Mouse (Mus musculus): ENCODE data around the gene Ripor1. TPM values are rescaled to one million over a fixed set of nuclear protein-coding genes. Genes with fewer than 3 reads are reported as not detected.

The Ripor1 gene
- polyA plus RNA-seq, 1 experiment from 2014 or later = 44.4 TPM

DNA sequence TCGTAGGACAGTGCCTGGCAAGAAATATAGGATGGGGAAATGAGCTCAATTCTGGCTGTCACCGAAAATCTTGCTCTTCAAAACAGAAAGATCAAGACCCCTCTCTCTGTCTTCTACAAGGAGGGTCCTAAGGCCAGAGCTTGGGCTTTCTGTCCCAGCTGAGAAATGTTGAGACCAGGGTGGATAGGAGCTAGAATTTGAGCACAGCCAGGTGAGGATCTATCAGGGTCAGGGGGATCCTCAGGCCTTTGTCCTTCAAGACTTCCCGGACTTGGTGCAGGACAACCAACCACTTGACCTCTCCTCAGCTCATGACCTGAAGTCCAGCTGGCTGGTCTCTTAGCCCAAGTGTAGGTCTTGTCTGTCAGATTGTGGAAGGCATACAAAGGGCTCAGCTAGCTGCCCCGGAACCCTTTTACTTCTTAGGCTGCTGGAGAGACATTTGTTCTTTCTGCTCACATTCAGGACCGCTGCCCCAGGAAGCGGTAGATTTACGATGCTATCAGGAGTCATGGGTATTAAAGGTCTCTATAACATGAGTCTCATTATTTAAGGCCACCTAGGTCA, 18.7 kb downstream of the Ripor1 start:
- 19% methylated on average over 7 of the region's 7 CpGs for WGBS
- Histone ChIP-seq H3K9ac (ENCODE audit: low read depth, low read length) (no peak overlapping the region), H3K4me2 (ENCODE audit: low read length) (peak overlapping the region; percentile 26; the same call in 1 of the 2 replicates), H3K4me3 (replicated peaks; ENCODE audit: low read depth, low read length) (no peak overlapping the region), H3K36me3 (ENCODE audit: insufficient read depth, low read length) (peaks cover 32% of the 10 kb centered on the region), H3K27ac (peak overlapping the region; percentile 86), H3K9me3 (replicated peaks; ENCODE audit: low read length) (no peaks in the 10 kb centered on the region), H3K4me1 (replicated peaks; ENCODE audit: insufficient read depth, low read length) (peaks cover 22% of the 10 kb centered on the region), H3K27me3 (ENCODE audit: insufficient read depth, low read length) (no peaks in the 10 kb centered on the region)
- ATAC-seq (replicated peaks; ENCODE audit: low FRiP score, low read depth) (no peak), DNase-seq (ENCODE audit: low spot score) (peak; percentile 18)
- no peak for TF ChIP-seq CTCF (IDR thresholded peaks at IDR 0.05; ENCODE audit: low read depth)

- H3K27me3 ChIP-seq (ENCODE audit: insufficient read depth, low read length) = no peaks in the 10 kb centered on the region
- peaks cover 25% of the 10 kb centered on the region for H3K36me3 ChIP-seq (ENCODE audit: insufficient read depth, low read length)
- ATAC-seq (replicated peaks; ENCODE audit: low FRiP score, low read depth) (no peak), DNase-seq (ENCODE audit: low spot score) (no peak)
- H3K4me1 ChIP-seq (replicated peaks; ENCODE audit: insufficient read depth, low read length) = peaks cover 22% of the 10 kb centered on the region
- no peak overlapping the region for H3K4me3 ChIP-seq (replicated peaks; ENCODE audit: low read depth, low read length)
- H3K27ac ChIP-seq = peak overlapping the region; percentile 56
- 39% methylated on average over 3 of the region's 3 CpGs for WGBS
- TF ChIP-seq CTCF (IDR thresholded peaks at IDR 0.05; ENCODE audit: low read depth) = no peak
- H3K4me2 ChIP-seq (ENCODE audit: low read length) = no peak overlapping the region
- H3K9ac ChIP-seq (ENCODE audit: low read depth, low read length) = no peak overlapping the region
- H3K9me3 ChIP-seq (replicated peaks; ENCODE audit: low read length) = no peaks in the 10 kb centered on the region
These were observed 19.3 kb downstream of the Ripor1 start for GRCm38 (mm10) chr8:105624401-105624800.

- H3K36me3 ChIP-seq (ENCODE audit: insufficient read depth, low read length) = peaks cover 21% of the 10 kb centered on the region
- H3K27me3 ChIP-seq (ENCODE audit: insufficient read depth, low read length) = no peaks in the 10 kb centered on the region
- WGBS = 38% methylated on average over 1 of the region's 1 CpGs
- no peak overlapping the region for H3K4me3 ChIP-seq (replicated peaks; ENCODE audit: low read depth, low read length)
- no peak overlapping the region for H3K9ac ChIP-seq (ENCODE audit: low read depth, low read length)
- TF ChIP-seq CTCF (IDR thresholded peaks at IDR 0.05; ENCODE audit: low read depth) = no peak
- DNase-seq (ENCODE audit: low spot score) (peak; percentile 43), ATAC-seq (replicated peaks; ENCODE audit: low FRiP score, low read depth) (no peak)
- no peak overlapping the region for H3K4me2 ChIP-seq (ENCODE audit: low read length)
- peaks cover 22% of the 10 kb centered on the region for H3K4me1 ChIP-seq (replicated peaks; ENCODE audit: insufficient read depth, low read length)
- peak overlapping the region; percentile 56 for H3K27ac ChIP-seq
- no peaks in the 10 kb centered on the region for H3K9me3 ChIP-seq (replicated peaks; ENCODE audit: low read length)
These were observed 19.8 kb downstream of the Ripor1 start for GRCm38 (mm10) chr8:105624831-105625230.

DNA sequence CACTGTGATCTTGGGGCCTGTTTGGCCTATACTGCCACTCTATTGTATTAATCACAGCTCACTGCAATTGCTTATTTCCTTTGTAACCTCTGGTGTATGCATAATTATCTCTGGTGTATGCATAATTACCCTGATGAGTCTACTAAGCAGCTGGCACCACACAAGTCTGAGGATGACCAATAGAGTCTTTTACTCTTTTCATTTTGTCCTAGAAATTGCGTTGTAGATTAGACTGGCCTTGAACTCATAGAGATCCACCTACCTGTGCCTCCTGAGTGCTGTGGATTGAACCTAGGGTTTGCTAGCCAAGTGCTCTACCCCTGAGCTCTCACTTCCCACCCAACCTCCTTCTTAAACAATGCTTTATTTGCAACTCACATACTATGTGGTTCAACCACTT, 21.0 kb downstream of the Ripor1 start:
- ATAC-seq (replicated peaks; ENCODE audit: low FRiP score, low read depth) = no peak
- Histone ChIP-seq H3K4me2 (ENCODE audit: low read length) (no peak overlapping the region), H3K27ac (no peak overlapping the region), H3K36me3 (ENCODE audit: insufficient read depth, low read length) (peaks cover 8% of the 10 kb centered on the region; the same call in 1 of the 2 replicates), H3K4me1 (replicated peaks; ENCODE audit: insufficient read depth, low read length) (peaks cover 22% of the 10 kb centered on the region), H3K4me3 (replicated peaks; ENCODE audit: low read depth, low read length) (no peak overlapping the region), H3K9me3 (replicated peaks; ENCODE audit: low read length) (no peaks in the 10 kb centered on the region), H3K27me3 (ENCODE audit: insufficient read depth, low read length) (no peaks in the 10 kb centered on the region), H3K9ac (ENCODE audit: low read depth, low read length) (no peak overlapping the region)
- DNase-seq (ENCODE audit: low spot score) = no peak
- WGBS = 90% methylated on average over 1 of the region's 1 CpGs
- TF ChIP-seq CTCF (IDR thresholded peaks at IDR 0.05; ENCODE audit: low read depth) = no peak

DNA sequence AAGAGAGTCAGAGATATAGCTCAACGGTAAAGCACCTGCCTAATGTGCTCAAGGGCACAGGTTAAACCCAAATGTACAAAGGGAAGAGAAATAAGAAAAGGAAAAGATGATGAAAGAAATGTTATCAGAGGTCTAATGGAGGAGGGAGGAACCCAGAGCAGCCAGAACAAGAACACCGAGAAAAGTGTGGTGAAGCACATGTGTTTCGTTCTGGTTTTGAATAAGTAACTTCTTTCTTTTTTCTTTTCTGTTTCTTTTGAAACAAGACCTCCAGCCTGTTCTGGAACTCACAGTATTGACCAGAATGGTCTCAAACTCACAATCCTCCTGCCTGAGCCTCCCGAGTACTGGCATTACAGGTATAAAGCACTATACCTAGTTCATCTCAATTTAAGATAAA, 24.3 kb downstream of the Ripor1 start:
- no peaks in the 10 kb centered on the region for H3K9me3 ChIP-seq (replicated peaks; ENCODE audit: low read length)
- 91% methylated on average over 4 of the region's 4 CpGs for WGBS
- H3K4me2 ChIP-seq (ENCODE audit: low read length) = no peak overlapping the region
- no peaks in the 10 kb centered on the region for H3K36me3 ChIP-seq (ENCODE audit: insufficient read depth, low read length)
- ATAC-seq (replicated peaks; ENCODE audit: low FRiP score, low read depth) = no peak
- H3K27me3 ChIP-seq (ENCODE audit: insufficient read depth, low read length) = no peaks in the 10 kb centered on the region
- TF ChIP-seq CTCF (IDR thresholded peaks at IDR 0.05; ENCODE audit: low read depth) = no peak
- H3K27ac ChIP-seq = no peak overlapping the region
- no peak for DNase-seq (ENCODE audit: low spot score)
- no peaks in the 10 kb centered on the region for H3K4me1 ChIP-seq (replicated peaks; ENCODE audit: insufficient read depth, low read length)
- no peak overlapping the region for H3K4me3 ChIP-seq (replicated peaks; ENCODE audit: low read depth, low read length)
- H3K9ac ChIP-seq (ENCODE audit: low read depth, low read length) = no peak overlapping the region

- peak overlapping the region; percentile 91 for H3K4me3 ChIP-seq (replicated peaks; ENCODE audit: low read depth, low read length)
- peaks cover 8% of the 10 kb centered on the region for H3K4me1 ChIP-seq (replicated peaks; ENCODE audit: insufficient read depth, low read length)
- no peak for DNase-seq (ENCODE audit: low spot score)
- no peak for ATAC-seq (replicated peaks; ENCODE audit: low FRiP score, low read depth)
- H3K36me3 ChIP-seq (ENCODE audit: insufficient read depth, low read length) = no peaks in the 10 kb centered on the region
- no peak overlapping the region for H3K9ac ChIP-seq (ENCODE audit: low read depth, low read length)
- 77% methylated on average over 2 of the region's 2 CpGs for WGBS
- H3K27ac ChIP-seq = no peak overlapping the region
- peak overlapping the region; percentile 91 for H3K4me2 ChIP-seq (ENCODE audit: low read length)
- no peak for TF ChIP-seq CTCF (IDR thresholded peaks at IDR 0.05; ENCODE audit: low read depth)
- no peaks in the 10 kb centered on the region for H3K9me3 ChIP-seq (replicated peaks; ENCODE audit: low read length)
- no peaks in the 10 kb centered on the region for H3K27me3 ChIP-seq (ENCODE audit: insufficient read depth, low read length)
These were observed 29.9 kb downstream of the Ripor1 start for GRCm38 (mm10) chr8:105634771-105635458.

Measured in kidney, postnatal 0 days (tissue).